Mouse (Mus musculus) midbrain, embryonic 11.5 days (tissue): ENCODE results near the gene Btaf1. TPM values are rescaled to one million over a fixed set of nuclear protein-coding genes. Genes with fewer than 3 reads are reported as not detected.

Experiments used
- ATAC-seq: fragments of 200-750 bp; cut with Nextera tagmentation; 2 replicates; pipeline ENCODE4 v1.8.0; 2017; ENCODE audit warnings: moderate TSS enrichment, moderate library complexity; ENCODE audit not compliant: low FRiP score
- DNase-seq: peaks from one replicate; pipeline ENCODE4 v3.0.0; 2015; ENCODE audit warnings: low spot score; ENCODE audit errors: missing footprints
- H3K27ac ChIP-seq: fragments of 300-500 bp; sonication (generic); 2 replicates; pipeline ENCODE4 v1.5.1; 2014; ENCODE audit warnings: low read depth, low read length
- H3K27me3 ChIP-seq: fragments of 300-500 bp; sonication (generic); 2 replicates; pipeline ENCODE4 v1.6.1; 2014; ENCODE audit warnings: mild to moderate bottlenecking, low read length, moderate library complexity, mixed read lengths; ENCODE audit not compliant: control insufficient read depth, insufficient read depth
- H3K36me3 ChIP-seq: fragments of 300-500 bp; sonication (generic); 2 replicates; pipeline ENCODE4 v1.6.1; 2014; ENCODE audit warnings: mild to moderate bottlenecking, low read length, moderate library complexity, mixed read lengths; ENCODE audit not compliant: control insufficient read depth, insufficient read depth
- H3K4me1 ChIP-seq: fragments of 300-500 bp; sonication (generic); 2 replicates; pipeline ENCODE4 v1.6.1; 2014; ENCODE audit warnings: low read length; ENCODE audit not compliant: control insufficient read depth, insufficient read depth
- H3K4me2 ChIP-seq: fragments of 300-500 bp; sonication (generic); 2 replicates; pipeline ENCODE4 v1.6.1; 2014; ENCODE audit warnings: mild to moderate bottlenecking, moderate library complexity
- H3K4me3 ChIP-seq: fragments of 300-500 bp; sonication (generic); 2 replicates; pipeline ENCODE4 v1.5.1; 2014; ENCODE audit warnings: low read depth, low read length
- H3K9ac ChIP-seq: fragments of 300-500 bp; sonication (generic); 2 replicates; pipeline ENCODE4 v1.6.1; 2014; ENCODE audit warnings: low read length
- H3K9me3 ChIP-seq: fragments of 300-500 bp; sonication (generic); 2 replicates; pipeline ENCODE4 v1.6.1; 2016; ENCODE audit warnings: low read length; ENCODE audit not compliant: control insufficient read depth
- WGBS: fragments of 180-500 bp; shearing (Covaris S2); extraction: QIAGEN DNeasy Blood & Tissue Kit; methylation state at CpG from one replicate; pipeline ENCODE4 v1.1.7; 2014; 5-methylcytosine and 5-hydroxymethylcytosine counted together
- polyA plus RNA-seq: library from polyadenylated mRNA; unstranded; fragments of >200 nt; fragmentation: Nextera tagmentation; extraction: Ambion mirVana; gene quantifications from 2 replicates; pipeline ENCODE4 v1.2.1, GENCODE M21; 2014

The Btaf1 gene
- polyA plus RNA-seq, 1 experiment from 2014 or later, result 20.9 TPM

DNA sequence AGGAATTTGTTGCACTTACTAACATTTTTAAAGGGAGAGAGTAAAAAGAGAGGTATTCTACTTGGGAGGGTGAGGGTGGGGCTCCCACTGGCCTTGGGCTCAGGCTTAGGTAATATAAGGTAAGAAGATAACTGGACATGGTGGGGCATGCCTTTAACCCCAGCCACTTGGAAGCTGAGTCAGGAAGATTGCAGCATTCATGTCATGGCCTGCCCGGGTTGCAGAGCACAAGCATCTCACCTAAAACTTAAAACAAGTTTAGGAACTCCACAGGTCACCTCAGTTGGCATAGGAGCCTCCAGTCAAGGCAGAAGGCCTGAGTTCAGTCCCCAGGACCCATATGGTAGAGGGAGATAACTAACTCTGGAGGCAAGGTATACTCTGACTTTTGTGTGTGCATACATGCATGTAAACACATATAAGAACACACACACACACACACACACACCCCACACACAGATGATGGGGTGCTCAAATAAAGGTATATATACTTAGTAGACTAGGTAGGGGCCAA is 8.9 kb upstream of the Btaf1 start:
- H3K4me1 ChIP-seq, result peaks cover 9% of the 10 kb centered on the region
- ATAC-seq (no peak), DNase-seq (no peak)
- peak overlapping the region; percentile 33 for H3K4me2 ChIP-seq
- no peak overlapping the region for H3K4me3 ChIP-seq
- H3K36me3 ChIP-seq, result no peaks in the 10 kb centered on the region
- WGBS, result 94% methylated on average over 1 of the region's 1 CpGs
- H3K27ac ChIP-seq, result no peak overlapping the region
- H3K27me3 ChIP-seq, result no peaks in the 10 kb centered on the region; the same call in 1 of the 2 replicates
- H3K9ac ChIP-seq, result no peak overlapping the region
- H3K9me3 ChIP-seq, result no peaks in the 10 kb centered on the region

DNA sequence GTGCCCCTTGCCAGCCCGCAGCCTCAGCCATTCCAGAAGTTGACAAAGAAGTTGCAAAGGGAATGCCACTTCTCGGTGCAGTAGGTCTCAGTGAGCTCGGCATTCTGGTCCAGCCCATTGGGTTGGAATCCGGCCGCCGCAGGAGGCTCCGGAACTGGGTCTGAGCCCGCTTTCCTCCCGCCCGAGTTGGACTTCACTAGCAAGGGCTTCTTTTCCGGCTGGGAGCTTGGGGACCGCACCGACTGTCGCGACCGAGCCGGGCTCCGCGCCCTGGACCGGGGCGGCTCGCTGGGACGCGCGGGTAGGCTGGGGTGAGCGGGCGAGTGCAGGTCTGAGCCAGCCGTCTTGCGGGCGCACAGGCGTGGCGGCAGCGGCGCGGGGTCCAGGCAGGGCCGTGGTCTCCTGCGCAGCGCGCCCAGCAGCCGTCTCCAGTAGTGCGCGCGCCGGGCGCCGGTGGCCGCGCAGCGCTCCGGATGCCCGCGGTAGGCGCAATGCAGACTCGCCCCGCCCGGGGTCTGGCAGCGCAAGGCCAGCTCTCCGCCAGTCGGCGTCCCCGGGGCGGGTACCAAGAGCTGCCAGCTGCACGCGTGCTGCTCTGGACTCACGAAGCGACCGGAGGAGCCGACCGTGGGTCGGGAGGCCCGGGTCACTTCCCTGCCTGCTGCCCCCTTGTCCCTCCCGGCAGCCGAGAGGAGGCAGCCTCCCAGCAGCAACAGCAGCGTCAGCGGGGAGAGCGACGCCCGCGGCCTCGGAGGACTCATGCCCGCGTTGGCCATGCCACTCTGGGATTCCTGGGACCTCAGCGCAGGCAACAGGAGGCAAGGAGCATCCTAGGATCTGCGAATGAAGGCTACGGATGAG is 7.2 kb upstream of the Btaf1 start:
- under 1% methylated on average over 84 of the region's 85 CpGs for WGBS
- Histone ChIP-seq H3K4me2 (peak overlapping the region; percentile 72), H3K27me3 (no peaks in the 10 kb centered on the region), H3K27ac (peak overlapping the region; percentile 95), H3K9ac (peak overlapping the region; percentile 96), H3K4me3 (peak overlapping the region; percentile 90), H3K9me3 (no peaks in the 10 kb centered on the region), H3K4me1 (peaks cover 9% of the 10 kb centered on the region), H3K36me3 (no peaks in the 10 kb centered on the region)
- ATAC-seq (peak; percentile 92), DNase-seq (peak; percentile 98)

DNA sequence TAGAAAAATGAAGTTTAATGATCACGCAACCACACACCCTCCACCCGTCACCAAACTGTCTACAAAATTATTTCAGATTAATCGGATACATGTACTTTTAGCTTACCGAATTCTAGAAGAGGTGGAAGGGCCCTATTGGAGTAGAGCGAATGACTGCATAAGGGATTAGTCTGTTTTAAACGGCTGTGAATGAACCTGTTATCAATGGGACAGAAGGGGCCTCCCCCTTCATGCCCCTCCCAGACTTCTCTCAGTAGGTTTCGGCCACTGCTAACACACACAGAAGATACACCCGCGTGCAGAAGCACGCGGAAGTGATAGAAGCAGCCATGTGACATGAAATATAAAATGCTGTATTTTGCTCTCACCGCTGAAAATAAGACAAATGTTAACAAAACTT is 6.4 kb upstream of the Btaf1 start, which contains the start of gene Fgfbp3:
Gene Fgfbp3 (minus strand): TSS at position 150 of the 400 bp plus-strand sequence.
- Histone ChIP-seq H3K27me3 (no peaks in the 10 kb centered on the region), H3K4me2 (peak within 1 kb of the TSS; percentile 72), H3K9me3 (no peaks in the 10 kb centered on the region), H3K27ac (peak within 1 kb of the TSS; percentile 95), H3K4me3 (peak within 1 kb of the TSS; percentile 90), H3K4me1 (peaks cover 9% of the 10 kb centered on the region), H3K36me3 (no peaks in the 10 kb centered on the region), H3K9ac (peak within 1 kb of the TSS; percentile 96)
- ATAC-seq (peak; percentile 74), DNase-seq (peak; percentile 92)
- WGBS, result 7% methylated on average over 12 of the region's 12 CpGs

DNA sequence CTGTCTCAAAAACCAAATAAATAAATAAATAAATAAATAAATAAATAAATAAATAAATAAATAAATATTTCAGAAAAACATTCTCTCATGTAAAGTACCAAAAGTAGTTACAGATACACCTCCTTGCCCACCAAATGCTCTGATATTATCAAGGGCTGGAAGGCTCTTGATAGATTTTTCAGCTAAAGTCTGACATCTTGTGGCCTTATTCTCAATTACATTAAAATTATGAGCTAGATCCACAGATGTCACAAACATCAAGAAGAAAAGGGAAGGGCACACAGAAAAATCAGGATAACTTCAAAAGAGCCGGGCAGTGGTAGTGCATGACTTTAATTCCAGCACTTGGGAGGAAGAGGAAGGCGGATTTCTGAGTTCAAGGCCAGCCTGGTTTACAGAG is 3.9 kb upstream of the Btaf1 start:
- no peaks in the 10 kb centered on the region for H3K27me3 ChIP-seq

DNA sequence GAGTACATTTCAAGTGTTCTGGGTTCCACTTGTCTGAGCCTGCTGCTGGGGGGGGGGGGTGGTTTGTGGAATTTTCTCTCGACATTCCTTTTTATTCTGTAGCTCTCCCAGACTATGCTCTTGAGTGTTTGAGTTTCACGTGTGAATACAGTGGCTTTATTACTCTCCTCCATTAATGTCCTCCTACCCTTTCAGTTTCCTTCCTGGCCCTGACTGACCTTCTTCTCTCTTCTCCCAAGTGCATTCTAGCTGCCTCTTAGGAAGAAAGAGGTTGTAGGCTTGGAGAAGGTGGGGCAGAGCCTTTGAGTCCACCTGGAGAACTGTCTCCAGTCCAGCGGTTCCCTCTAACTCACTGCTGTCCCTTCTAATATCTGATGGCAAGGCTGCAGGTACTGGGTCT is 2.9 kb upstream of the Btaf1 start:
- H3K9me3 ChIP-seq, result no peaks in the 10 kb centered on the region
- H3K27me3 ChIP-seq, result no peaks in the 10 kb centered on the region
- H3K27ac ChIP-seq, result no peak overlapping the region
- H3K4me2 ChIP-seq, result no peak overlapping the region
- no peak for DNase-seq
- ATAC-seq, result no peak
- no peak overlapping the region for H3K4me3 ChIP-seq
- peaks cover 8% of the 10 kb centered on the region; the same call in 1 of the 2 replicates for H3K4me1 ChIP-seq
- no peaks in the 10 kb centered on the region for H3K36me3 ChIP-seq
- WGBS, result 75% methylated on average over 3 of the region's 3 CpGs
- no peak overlapping the region for H3K9ac ChIP-seq

More for the DNA sequence above, 3.9 kb upstream of the Btaf1 start:
- Histone ChIP-seq H3K36me3 (no peaks in the 10 kb centered on the region), H3K27ac (no peak overlapping the region), H3K9ac (no peak overlapping the region), H3K4me3 (no peak overlapping the region), H3K4me2 (no peak overlapping the region), H3K4me1 (peaks cover 11% of the 10 kb centered on the region; the same call in 1 of the 2 replicates), H3K9me3 (no peaks in the 10 kb centered on the region)
- no peak for ATAC-seq
- WGBS, result 35% methylated on average over 2 of the region's 2 CpGs
- no peak for DNase-seq

DNA sequence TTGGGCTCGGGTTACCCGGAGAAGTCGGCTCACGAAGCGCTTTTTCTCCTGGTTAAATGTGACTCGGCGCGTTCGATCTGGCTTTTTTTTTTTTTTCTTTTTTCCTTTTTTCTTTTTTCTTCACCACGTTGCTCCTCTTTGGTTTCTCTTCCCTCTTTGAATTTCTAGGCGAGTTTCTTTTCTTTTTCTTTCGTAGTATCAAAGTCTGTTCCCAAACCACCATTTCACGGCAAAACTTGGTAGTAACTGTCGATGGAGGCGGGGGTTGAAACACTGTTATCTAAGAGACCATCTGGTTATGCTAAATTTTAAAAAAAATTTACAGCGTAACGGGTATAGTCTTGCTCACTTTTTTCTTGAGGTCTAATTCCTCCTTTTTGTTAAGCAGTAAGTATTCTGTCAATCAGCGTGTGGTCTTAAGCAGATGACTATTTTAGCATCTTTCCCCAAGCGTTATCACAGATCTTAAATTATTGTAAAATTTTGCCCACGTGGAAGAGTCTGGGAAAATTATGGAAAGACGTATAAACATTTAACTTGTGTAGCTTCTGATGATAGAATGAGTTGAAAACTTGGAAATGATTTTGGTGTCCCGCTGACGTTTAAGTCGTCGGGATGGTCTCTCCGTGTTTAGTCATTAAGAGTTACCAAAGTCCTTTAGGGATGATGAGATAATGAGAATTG is 816 bp downstream of the Btaf1 start:
- peaks cover 6% of the 10 kb centered on the region; the same call in 1 of the 2 replicates for H3K4me1 ChIP-seq
- no peak for ATAC-seq

DNA sequence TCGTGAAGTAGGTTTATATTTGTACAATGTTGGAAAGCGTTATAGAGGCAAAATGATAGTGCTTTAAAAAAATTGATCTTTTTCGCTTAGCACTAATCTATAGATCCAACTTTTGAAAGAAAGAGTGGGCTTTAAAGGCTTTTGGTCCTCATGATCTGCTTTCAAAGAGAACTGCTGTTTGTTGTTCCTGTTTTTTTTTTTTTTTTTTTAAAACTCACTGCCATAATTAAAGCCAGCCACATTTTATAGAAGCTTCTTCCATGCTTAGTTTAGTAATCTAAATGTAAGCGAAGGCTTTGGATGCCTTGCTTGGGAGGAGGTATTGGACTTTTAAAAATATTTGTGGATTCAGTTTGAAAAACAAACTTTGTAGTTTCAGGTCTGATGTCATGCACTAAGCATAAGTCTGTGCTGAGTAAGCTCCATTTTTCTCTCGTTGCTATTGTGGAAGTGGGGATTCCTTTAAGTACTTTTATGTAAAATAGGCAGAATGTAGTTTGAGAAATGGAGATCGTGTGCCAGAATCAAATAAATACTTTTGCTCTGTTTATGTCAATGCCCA is 2.0 kb downstream of the Btaf1 start:
- Histone ChIP-seq H3K4me3 (no peak overlapping the region), H3K4me1 (peaks cover 6% of the 10 kb centered on the region; the same call in 1 of the 2 replicates), H3K4me2 (peak overlapping the region; percentile 42), H3K27ac (no peak overlapping the region), H3K27me3 (no peaks in the 10 kb centered on the region), H3K9me3 (no peaks in the 10 kb centered on the region), H3K36me3 (no peaks in the 10 kb centered on the region), H3K9ac (no peak overlapping the region)
- 88% methylated on average over 6 of the region's 6 CpGs for WGBS
- DNase-seq, result no peak
- ATAC-seq, result no peak

More for the DNA sequence above, 816 bp downstream of the Btaf1 start:
- H3K4me2 ChIP-seq, result peak overlapping the region; percentile 42
- peak; percentile 92 for DNase-seq
- no peaks in the 10 kb centered on the region for H3K36me3 ChIP-seq
- no peaks in the 10 kb centered on the region for H3K27me3 ChIP-seq
- peak overlapping the region; percentile 96 for H3K4me3 ChIP-seq
- H3K9ac ChIP-seq, result peak overlapping the region; percentile 92
- no peaks in the 10 kb centered on the region for H3K9me3 ChIP-seq
- peak overlapping the region; percentile 79 for H3K27ac ChIP-seq
- WGBS, result 2% methylated on average over 26 of the region's 26 CpGs

DNA sequence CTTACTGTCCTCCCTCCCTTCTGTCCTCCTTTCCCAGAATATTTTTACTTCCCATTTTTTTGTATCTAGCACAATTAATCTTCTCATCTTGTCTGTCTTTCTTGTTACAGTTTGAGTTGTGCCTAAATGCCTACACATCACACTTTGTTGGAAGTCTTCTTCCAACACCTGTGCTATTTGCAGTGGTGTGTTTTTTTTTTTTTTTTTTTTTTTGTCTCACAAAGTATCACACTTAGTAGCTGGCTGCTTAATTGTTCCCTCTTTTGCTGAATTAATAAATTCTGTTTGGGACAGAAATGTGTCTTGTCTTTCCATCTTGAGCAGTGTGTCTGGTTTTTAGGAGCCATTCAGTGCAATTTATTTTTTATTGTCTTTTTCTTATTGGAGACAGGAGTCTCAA is 3.9 kb downstream of the Btaf1 start:
- no peaks in the 10 kb centered on the region for H3K36me3 ChIP-seq
- ATAC-seq, result no peak
- no peaks in the 10 kb centered on the region for H3K9me3 ChIP-seq
- H3K4me1 ChIP-seq, result peaks cover 5% of the 10 kb centered on the region; the same call in 1 of the 2 replicates
- H3K27ac ChIP-seq, result no peak overlapping the region
- no peak overlapping the region for H3K4me2 ChIP-seq
- H3K9ac ChIP-seq, result no peak overlapping the region
- no peaks in the 10 kb centered on the region for H3K27me3 ChIP-seq
- H3K4me3 ChIP-seq, result no peak overlapping the region
- DNase-seq, result no peak
